Mouse (Mus musculus) ES-E14 (cell line): Measurements from ENCODE around the gene Tigd2. TPM values are rescaled to one million over a fixed set of nuclear protein-coding genes. Genes with fewer than 3 reads are reported as not detected.

Source experiments
- DNase-seq: peaks from one replicate; pipeline ENCODE4 v3.0.0-alpha.2; 2013; ENCODE audit warnings: low read depth, low spot score
- H3K27ac ChIP-seq: 2 replicates; pipeline ENCODE4 v1.5.1; 2012; ENCODE audit warnings: low read depth, mild to moderate bottlenecking, low read length, moderate library complexity, mixed read lengths; ENCODE audit not compliant: poor library complexity, insufficient read depth, severe bottlenecking
- H3K36me3 ChIP-seq: 2 replicates; pipeline ENCODE4 v1.6.1; 2012; ENCODE audit warnings: mild to moderate bottlenecking, low read length, moderate library complexity, mixed read lengths; ENCODE audit not compliant: control insufficient read depth, poor library complexity, insufficient read depth, severe bottlenecking
- H3K4me1 ChIP-seq, 2 experiments: fragments of 150-350 bp in 1 of 2; sonication (generic) in 1 of 2; 2 replicates each; pipeline ENCODE4 v1.6.1; 2012; ENCODE audit warnings: low read length in 2 of 2, mild to moderate bottlenecking in 1 of 2, mixed read lengths in 1 of 2; ENCODE audit not compliant: control insufficient read depth in 2 of 2, insufficient read depth in 2 of 2, poor library complexity in 1 of 2
- H3K4me3 ChIP-seq, 2 experiments: fragments of 150-350 bp in 1 of 2; sonication (generic) in 1 of 2; 2 replicates each; pipeline ENCODE4 v1.5.1; 2012; ENCODE audit warnings: low read length in 2 of 2, low read depth in 1 of 2, mild to moderate bottlenecking in 1 of 2, mixed read lengths in 1 of 2; ENCODE audit not compliant: insufficient read depth in 1 of 2, poor library complexity in 1 of 2, severe bottlenecking in 1 of 2
- H3K9ac ChIP-seq: 2 replicates; pipeline ENCODE4 v1.6.1; 2012; ENCODE audit warnings: low read depth, mild to moderate bottlenecking, low read length, mixed read lengths; ENCODE audit not compliant: poor library complexity, insufficient read depth, severe bottlenecking
- H3K9me3 ChIP-seq: fragments of 150-350 bp; sonication (generic); 2 replicates; pipeline ENCODE4 v1.6.1; 2012; ENCODE audit warnings: low read depth, mild to moderate bottlenecking, low read length; ENCODE audit not compliant: control insufficient read depth, insufficient read depth
- CHD2 ChIP-seq: IDR thresholded peaks from 2 replicates; pipeline ENCODE4 v1.6.1; 2014; ENCODE audit warnings: mild to moderate bottlenecking, low read depth, low read length, inconsistent platforms
- HCFC1 ChIP-seq: IDR thresholded peaks from 2 replicates; pipeline ENCODE4 v1.6.1; 2012; ENCODE audit warnings: low read length, inconsistent platforms, borderline replicate concordance; ENCODE audit not compliant: insufficient read depth
- MAFK ChIP-seq: IDR thresholded peaks from 2 replicates; pipeline ENCODE4 v1.6.1; 2014; ENCODE audit warnings: mild to moderate bottlenecking, low read depth, low read length, inconsistent platforms; ENCODE audit not compliant: insufficient read depth
- ZC3H11A ChIP-seq: IDR thresholded peaks from 2 replicates; pipeline ENCODE4 v1.6.1; 2012; ENCODE audit warnings: low read depth, mild to moderate bottlenecking, inconsistent platforms, low read length, borderline replicate concordance
- ZNF384 ChIP-seq: IDR thresholded peaks from 2 replicates; pipeline ENCODE4 v1.6.1; 2012; ENCODE audit warnings: low read depth, low read length, inconsistent platforms
- in situ Hi-C, 2 experiments: fragments of 600-800 bp; cut with MboI; formaldehyde crosslinking; loops; one replicate each; pipeline ENCODE4 v1.15.1; 2025; ENCODE audit warnings: low sequenced_read_pairs in 2 of 2, inconsistent platforms in 1 of 2; ENCODE audit not compliant: unreplicated experiment in 2 of 2
- total RNA-seq: library from RNA; depleted of rRNA; stranded (reverse); fragments of 300-350 nt; gene quantifications from 2 replicates; pipeline ENCODE4 v1.2.3, GENCODE M21; 2012; rRNA removed

The Tigd2 gene
- total RNA-seq, 1 experiment: 6.6 TPM

DNA sequence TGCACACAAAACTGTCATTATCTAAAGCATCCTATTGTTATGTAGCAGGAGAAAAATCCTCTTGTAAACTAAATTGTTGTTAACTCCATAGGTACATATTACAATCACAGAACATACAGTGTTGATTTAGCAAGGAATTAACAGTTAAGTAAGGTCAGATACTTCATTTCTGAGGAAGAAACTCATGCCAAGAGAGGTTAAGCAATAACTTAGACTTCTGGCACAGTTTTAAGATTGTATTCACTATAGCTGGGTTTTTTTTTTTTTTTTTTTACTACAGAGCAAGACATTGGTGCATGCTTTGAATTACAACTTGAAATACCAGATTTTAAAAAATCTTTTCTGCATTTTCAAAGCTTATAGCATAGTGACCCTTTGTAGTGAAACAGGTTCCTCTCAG is 24.5 kb downstream of the Tigd2 start:
- Histone ChIP-seq H3K4me3 (no peak overlapping the region), H3K9ac (no peak overlapping the region), H3K4me1 (no peaks in the 10 kb centered on the region), H3K36me3 (no peaks in the 10 kb centered on the region), H3K27ac (no peak overlapping the region), H3K9me3 (no peaks in the 10 kb centered on the region)
- TF ChIP-seq ZNF384 (no peak), MAFK (no peak), HCFC1 (no peak), ZC3H11A (no peak), CHD2 (no peak)
- in situ Hi-C loops: no loop called here
- DNase-seq: no peak

DNA sequence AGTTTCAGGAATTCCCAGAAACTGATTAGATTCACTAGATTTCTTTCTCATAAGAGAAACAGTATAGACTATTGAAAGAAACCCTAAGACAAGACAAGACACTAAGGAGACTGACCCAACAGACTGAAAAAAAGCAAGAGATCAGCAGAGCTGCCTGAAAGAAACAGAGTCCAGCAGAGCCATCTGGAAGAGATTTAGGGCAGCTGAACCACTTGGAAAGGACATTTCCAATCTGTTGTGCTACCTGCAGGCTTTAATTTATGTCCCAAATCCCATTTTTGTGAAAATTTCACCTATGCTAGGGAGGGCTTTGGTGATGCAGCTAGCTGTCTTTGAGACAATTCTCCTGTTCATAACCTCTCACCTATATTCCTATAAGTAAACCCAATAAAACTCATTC is 25.0 kb downstream of the Tigd2 start:
- H3K9me3 ChIP-seq: no peaks in the 10 kb centered on the region
- TF ChIP-seq CHD2 (no peak), ZNF384 (no peak), HCFC1 (no peak), MAFK (no peak), ZC3H11A (no peak)
- H3K4me1 ChIP-seq: no peaks in the 10 kb centered on the region
- DNase-seq: no peak
- no peak overlapping the region for H3K4me3 ChIP-seq
- in situ Hi-C loops: no loop called here
- no peak overlapping the region for H3K27ac ChIP-seq
- no peaks in the 10 kb centered on the region for H3K36me3 ChIP-seq
- H3K9ac ChIP-seq: no peak overlapping the region

DNA sequence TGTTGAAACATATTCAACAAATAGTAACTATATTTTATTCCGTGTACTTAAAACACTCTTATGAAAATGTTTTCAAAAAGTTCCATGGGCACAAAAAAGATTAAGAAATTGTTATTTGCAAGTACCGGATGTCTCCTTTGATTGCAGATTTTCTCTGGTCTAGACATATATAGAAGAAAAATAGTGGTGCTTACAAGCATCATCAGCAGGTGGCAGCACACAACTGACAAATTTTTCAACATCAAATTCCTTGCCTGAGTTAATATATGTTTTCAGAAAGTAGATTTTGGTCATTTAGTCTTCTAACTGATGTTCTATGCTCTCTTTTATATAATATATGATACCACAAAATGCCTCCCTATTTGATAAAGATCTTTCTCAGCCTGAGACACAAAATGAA is 41.0 kb downstream of the Tigd2 start:
- in situ Hi-C loops: loop anchor here (5.0 to 25.0 kb wide), 2 partner anchors 233 to 238 kb away; no protein-coding TSS in a partner anchor
- DNase-seq: peak; percentile 29
- TF ChIP-seq ZC3H11A (peak; percentile 59), ZNF384 (no peak)

DNA sequence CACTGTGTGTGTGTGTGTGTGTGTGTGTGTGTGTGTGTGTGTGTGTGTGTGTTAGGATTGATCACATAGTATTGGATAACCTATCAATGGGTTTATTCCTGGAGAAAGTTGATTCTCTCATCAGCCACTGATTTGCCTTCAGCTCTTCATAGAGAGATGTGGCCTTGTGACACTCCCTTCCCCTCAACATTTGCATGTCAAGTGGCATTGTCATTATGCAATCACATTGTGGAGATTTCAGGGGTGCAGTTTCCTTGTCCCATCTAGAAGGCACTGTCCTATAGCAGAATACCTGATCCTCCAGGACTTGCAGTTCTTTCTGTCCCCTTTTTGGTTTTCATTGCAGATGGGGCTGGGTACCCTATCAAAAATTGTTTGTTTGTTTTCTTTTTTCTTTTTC is 41.9 kb downstream of the Tigd2 start:
- Histone ChIP-seq H3K36me3 (no peaks in the 10 kb centered on the region), H3K9me3 (no peaks in the 10 kb centered on the region), H3K9ac (no peak overlapping the region), H3K4me3 (no peak overlapping the region), H3K27ac (no peak overlapping the region), H3K4me1 (0 out of 4 replicates have a peak, but pooled peaks cover 0 to 3% of the 10 kb centered on the region in 2 experiments)
- TF ChIP-seq HCFC1: no peak
- no peak for TF ChIP-seq MAFK
- TF ChIP-seq CHD2: no peak
- no peak for TF ChIP-seq ZC3H11A
- TF ChIP-seq ZNF384: no peak
- peak; percentile 15 for DNase-seq
- in situ Hi-C loops: loop anchor here in 1 of 2 experiments (25.0 kb wide), 1 partner anchor 237 kb away; no protein-coding TSS in a partner anchor

More for the DNA sequence above, 41.0 kb downstream of the Tigd2 start:
- no peaks in the 10 kb centered on the region for H3K9me3 ChIP-seq
- no peak overlapping the region for H3K4me3 ChIP-seq
- no peak overlapping the region for H3K27ac ChIP-seq
- H3K9ac ChIP-seq: no peak overlapping the region
- 0 out of 4 replicates have a peak, but pooled peaks cover 0 to 3% of the 10 kb centered on the region in 2 experiments for H3K4me1 ChIP-seq
- H3K36me3 ChIP-seq: no peaks in the 10 kb centered on the region

DNA sequence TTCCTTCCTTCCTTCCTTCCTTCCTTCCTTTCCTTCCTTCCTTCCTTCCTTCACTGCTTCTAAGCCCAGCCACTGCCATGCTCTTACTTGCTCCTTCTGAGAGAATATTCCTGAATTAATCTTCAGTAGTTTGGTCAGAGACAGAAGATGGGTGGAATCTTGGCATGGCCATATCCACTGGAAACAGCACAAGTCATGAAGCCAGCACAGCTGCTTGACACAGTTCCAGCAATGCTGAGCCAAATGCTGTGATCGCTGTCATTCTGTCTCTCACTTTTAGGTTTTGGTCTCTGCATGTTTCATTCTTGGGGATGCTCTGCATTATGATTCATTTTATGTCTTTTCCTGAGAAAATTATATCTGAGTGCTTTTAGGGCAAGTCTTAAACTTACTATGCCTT is 47.2 kb downstream of the Tigd2 start:
- no peaks in the 10 kb centered on the region for H3K36me3 ChIP-seq
- H3K9me3 ChIP-seq: no peaks in the 10 kb centered on the region
- in situ Hi-C loops: loop anchor here in 1 of 2 experiments (25.0 kb wide), 1 partner anchor 231 kb away; no protein-coding TSS in a partner anchor
- DNase-seq: no peak
- no peaks in the 10 kb centered on the region for H3K4me1 ChIP-seq
- H3K4me3 ChIP-seq: no peak overlapping the region
- no peak overlapping the region for H3K9ac ChIP-seq
- TF ChIP-seq HCFC1 (no peak), ZNF384 (no peak), ZC3H11A (no peak), MAFK (no peak), CHD2 (no peak)
- H3K27ac ChIP-seq: no peak overlapping the region

Other genes with a start within 250 kb of the Tigd2 start
- gene Fam13a, start 184.3 kb upstream of the Tigd2 start, total RNA-seq: 0.27 and 0.53 TPM in 2 replicates
- 0.04 and 0.05 TPM in 2 replicates for gene Gprin3, start 217.4 kb downstream of the Tigd2 start, total RNA-seq